Mouse (Mus musculus): ENCODE data around the gene Csnk1e.

Gene Csnk1e

GRCm38 (mm10) chr15:79400975-79401365 is 54.4 kb downstream of the Csnk1e start:
- no peak for ATAC-seq (ENCODE audit: insufficient number of reproducible peaks, low FRiP score, low TSS enrichment)

DNA sequence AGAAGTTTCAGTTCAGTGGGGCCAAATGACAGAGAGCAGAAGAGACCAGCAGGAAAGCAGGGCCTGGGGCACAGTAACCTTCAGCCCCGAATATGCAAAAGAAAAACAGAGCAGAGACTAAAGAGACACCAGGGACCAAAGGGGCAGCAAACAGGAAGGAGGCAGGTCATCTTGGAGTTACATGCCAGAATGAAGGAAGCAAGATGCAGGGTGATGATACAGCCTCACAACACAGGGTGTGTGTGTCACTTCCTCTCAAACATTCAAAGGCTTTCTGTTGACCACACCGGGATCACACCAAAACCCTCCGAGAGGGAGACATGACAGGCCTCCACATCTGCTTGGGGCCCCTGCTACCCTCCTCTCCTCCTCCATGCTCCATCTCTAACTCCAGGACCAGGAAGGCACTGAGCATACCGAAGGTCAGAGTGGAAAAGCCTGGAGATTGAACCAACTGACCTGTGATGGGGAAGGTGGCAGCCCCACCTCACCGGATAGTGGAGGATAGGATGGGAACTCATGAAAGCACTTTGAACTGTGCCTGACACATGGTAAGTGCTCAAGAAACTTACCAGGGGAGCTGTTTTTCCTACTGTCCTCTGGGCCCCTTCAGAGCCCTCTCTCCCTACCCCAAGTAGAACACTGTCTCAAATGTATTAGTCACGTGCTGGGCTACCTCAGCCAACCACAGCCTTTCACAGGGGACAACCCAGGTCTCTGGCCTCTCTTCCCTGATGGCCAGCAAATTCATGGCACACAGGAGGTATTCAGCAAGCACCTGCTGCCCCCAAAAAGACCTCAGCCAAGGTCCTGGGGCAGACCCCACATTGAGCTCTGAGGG is 55.0 kb downstream of the Csnk1e start:
- no peak for ATAC-seq (ENCODE audit: insufficient number of reproducible peaks, low FRiP score, low TSS enrichment)

- ATAC-seq (ENCODE audit: insufficient number of reproducible peaks, low FRiP score, low TSS enrichment): no peak
These were observed 55.9 kb downstream of the Csnk1e start for GRCm38 (mm10) chr15:79399231-79400052.

DNA sequence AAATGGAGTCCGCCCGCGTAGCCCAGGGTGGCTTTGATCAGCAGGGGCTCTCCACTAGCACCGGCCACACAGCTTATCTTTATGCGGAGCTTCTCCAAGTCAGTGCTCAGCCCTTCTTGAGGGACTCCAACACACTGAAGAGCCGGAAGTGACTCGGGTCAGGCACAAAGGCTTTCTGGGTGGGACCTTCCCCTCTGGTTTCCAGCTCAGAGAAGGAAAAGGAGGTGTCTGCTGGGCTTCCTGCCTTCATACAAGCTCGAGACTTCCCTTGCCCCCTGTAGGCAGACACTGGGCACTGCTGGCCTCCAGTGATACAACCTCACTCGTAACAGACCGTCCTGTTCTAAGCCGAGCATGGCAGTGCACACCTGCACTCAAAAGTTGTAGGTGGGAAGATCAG is 58.6 kb downstream of the Csnk1e start:
- ATAC-seq (ENCODE audit: insufficient number of reproducible peaks, low FRiP score, low TSS enrichment): no peak

DNA sequence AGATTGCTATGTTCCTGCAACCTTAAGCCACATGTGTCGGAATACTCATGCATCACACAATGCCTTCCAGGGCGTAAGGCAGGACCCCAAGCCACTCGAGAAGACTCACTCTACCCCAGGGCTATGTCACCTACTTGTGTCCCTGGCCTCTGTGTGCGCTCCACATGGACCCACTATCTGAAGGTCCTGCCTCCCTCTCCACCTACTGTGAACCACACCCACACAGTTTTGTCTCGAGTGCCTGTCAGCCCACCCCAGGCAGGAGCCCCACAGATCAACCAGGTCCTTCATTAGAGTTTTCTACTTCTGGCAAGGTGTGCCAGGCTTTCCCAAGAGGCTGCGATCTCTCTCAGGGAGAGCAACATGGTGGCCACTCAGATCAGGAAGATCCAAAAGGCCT is 60.1 kb downstream of the Csnk1e start:
- ATAC-seq (ENCODE audit: insufficient number of reproducible peaks, low FRiP score, low TSS enrichment): no peak

DNA sequence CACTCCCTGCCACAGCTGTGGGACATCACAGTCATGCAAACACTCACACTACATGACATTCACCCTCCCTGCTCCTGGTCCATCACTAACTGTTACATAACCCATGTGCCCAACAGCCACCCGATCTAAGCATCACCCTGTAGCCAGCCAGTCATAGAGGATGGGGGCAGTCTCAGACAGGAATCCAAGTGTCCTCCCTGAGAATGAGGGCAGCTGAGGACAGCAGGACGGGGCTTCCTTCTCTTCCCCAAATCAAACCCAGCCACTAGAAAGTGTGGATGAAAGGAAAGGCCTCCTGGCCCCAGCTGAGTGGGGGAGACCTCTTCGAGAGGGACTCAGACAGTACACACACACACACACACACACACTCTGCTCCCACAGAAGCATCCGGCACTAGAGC is 60.5 kb downstream of the Csnk1e start:
- ATAC-seq (ENCODE audit: insufficient number of reproducible peaks, low FRiP score, low TSS enrichment): no peak

DNA sequence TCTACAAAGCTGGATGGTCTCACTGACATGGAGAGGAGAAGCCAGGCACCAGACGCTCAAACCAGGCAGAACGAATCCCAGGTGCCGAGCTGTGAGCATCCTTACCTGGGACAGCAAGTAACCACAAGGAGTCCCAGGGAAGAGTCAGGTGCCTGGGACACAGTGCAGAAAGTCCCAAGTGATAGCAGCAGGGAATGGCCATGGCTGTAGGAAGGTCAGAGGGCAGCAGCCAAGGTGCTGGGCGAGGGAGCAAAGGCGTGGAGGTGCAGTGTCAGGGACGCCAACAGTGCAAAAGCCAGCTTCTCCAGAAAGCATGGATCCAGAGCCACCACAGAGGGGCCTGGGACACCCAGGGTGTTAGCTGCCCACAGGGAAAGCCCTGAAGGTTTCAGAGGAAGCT is 62.3 kb downstream of the Csnk1e start:
- no peak for ATAC-seq (ENCODE audit: insufficient number of reproducible peaks, low FRiP score, low TSS enrichment)

DNA sequence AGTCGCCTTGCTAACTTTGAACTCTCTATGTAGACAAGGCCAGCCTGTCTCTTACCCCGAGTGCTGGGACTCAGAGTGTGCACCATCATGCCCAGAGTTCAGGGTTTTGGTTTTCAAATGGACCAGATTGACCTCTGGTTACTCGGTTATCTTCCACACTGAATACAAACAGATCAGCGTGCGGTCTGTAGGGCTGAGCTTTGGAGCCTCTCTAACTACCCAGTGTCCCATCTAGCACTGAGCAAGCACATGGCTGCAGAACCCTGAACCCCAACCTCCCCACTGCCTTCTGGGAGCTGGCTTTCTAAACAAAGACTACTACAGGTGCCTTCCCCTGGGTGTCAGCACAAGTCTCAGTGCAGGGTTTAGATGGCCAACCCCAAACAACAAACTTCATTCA is 62.8 kb downstream of the Csnk1e start:
- ATAC-seq (ENCODE audit: insufficient number of reproducible peaks, low FRiP score, low TSS enrichment): no peak

GRCm38 (mm10) chr15:79391447-79392093 is 63.8 kb downstream of the Csnk1e start:
- ATAC-seq (ENCODE audit: insufficient number of reproducible peaks, low FRiP score, low TSS enrichment): no peak

DNA sequence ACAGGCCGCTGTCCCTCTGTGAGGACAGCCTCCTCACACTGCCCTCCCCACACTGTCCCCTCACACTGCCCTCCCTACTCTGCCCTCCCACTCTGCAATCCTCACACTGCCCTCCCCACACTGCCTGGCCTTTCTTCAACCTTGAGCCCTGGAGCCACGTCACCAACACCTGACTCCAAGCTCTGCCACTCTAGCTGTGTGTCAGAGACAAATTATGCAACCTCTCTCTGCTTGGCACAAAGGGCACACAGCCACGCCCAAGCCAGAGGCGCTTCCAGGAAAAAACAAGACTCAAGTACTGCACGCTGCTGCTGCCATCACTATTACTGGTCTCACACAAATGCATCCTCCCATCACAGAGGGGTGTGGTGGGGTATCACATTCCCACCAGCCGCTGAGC is 64.9 kb downstream of the Csnk1e start:
- ATAC-seq (ENCODE audit: insufficient number of reproducible peaks, low FRiP score, low TSS enrichment): no peak

GRCm38 (mm10) chr15:79388171-79388570 is 67.2 kb downstream of the Csnk1e start:
- no peak for ATAC-seq (ENCODE audit: insufficient number of reproducible peaks, low FRiP score, low TSS enrichment)

DNA sequence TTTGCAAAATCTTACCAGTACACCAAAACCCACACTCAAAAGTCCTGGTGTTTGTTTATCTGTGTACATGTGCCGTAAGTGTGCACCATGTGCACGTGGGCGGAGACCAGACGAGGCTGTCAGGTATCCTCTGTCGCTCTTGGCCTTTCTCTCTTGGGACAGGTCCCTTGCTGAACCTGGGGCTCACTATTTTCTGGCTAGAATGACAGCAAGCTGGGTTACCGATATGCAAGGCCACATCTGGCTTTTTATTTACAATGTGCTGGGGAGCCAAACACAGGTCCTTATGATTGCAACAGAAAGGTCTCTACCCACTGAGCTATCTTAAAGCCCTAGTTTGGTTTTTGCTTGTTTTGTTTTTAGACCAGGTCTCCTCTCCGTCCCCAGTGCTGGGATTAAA is 67.8 kb downstream of the Csnk1e start:
- no peak for ATAC-seq (ENCODE audit: insufficient number of reproducible peaks, low FRiP score, low TSS enrichment)

DNA sequence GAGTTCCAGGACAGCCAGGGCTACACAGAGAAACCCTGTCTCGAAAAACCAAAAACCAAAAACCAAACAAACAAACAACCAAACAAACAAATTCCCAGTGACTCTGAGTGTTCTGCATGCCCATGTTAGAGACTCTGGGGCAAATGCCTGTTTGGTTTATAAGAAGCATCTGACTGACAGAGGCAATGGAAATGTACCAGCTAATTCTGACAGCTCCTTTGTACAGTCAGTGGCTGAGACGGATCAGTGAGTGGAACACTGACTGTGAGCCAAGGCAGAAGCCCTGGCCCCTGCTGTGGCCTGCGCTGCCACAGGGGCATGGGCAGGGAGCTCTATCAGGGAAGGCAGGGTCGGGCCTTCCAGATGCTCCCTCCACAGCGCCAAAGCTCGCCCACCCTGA is 68.3 kb downstream of the Csnk1e start:
- ATAC-seq (ENCODE audit: insufficient number of reproducible peaks, low FRiP score, low TSS enrichment): no peak

- no peak for ATAC-seq (ENCODE audit: insufficient number of reproducible peaks, low FRiP score, low TSS enrichment)
These were observed 73.7 kb downstream of the Csnk1e start for GRCm38 (mm10) chr15:79381644-79382043.

DNA sequence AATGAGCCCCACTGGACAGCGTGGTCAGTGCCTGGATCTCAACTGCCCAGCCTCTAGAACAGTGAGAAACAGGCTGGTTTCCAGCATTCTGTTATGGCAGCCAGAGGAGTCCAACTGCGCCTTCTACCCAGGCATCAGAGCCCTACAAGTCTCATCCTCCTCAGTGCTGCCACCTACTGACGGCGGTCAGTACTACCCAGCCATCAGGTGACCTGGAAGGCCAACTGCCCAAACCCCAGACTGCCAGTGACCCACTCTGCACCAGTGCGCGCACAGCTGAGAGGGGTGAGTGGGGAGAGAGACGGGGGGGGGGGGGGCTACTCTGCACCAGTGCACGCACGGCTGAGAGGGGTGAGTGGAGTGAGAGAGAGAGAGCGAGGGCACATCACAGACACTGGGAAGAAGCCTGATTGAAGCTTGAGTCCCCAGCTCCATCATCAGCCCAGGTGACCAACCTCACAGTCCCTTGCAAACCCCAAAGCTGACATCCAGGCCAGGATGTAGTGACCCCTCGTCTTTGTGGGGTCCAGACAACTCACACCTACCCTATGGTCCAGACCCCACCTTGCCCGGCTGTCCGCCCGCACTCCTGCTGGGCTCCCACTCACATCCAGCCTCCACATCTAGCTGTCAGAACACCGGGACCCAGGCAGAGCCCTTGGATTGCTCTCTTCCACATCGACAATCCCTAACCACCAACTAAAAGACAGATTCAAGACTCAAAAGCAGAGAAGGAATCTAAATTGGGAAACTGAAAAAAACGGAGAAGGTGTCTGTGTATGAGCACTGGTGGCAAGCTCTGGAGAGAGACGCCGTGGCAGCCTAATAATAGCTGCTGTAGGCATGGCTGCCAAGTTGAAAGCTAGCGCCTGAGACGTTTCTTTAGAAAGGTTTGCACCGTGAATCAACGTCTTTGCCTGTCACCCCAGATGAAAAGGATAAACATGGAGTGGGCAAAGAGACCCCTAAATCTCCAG is 74.6 kb downstream of the Csnk1e start:
- ATAC-seq (ENCODE audit: insufficient number of reproducible peaks, low FRiP score, low TSS enrichment): peak; percentile 38

GRCm38 (mm10) chr15:79379658-79380057 is 75.7 kb downstream of the Csnk1e start:
- ATAC-seq (ENCODE audit: insufficient number of reproducible peaks, low FRiP score, low TSS enrichment): no peak

DNA sequence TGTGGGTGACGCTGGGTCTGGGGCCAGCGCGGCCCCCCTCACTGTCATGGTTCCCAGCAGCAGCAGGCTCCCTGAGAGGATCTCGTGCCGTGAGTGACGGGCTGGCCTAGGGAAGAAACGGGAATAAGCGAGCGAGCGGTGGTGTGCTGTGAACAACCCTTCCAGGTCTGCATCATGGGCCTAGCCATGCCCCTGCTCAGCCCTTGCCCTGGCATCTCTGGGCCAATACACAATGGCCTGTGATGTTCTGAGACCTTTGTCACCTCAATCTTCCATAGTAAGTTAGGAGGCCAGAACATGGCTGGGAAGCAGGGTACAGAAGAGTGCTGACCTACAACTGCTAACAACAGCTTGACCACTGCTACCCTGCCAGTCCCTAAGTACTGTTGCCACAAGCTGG is 76.8 kb downstream of the Csnk1e start:
- ATAC-seq (ENCODE audit: insufficient number of reproducible peaks, low FRiP score, low TSS enrichment): no peak

GRCm38 (mm10) chr15:79377681-79378080 is 77.7 kb downstream of the Csnk1e start:
- ATAC-seq (ENCODE audit: insufficient number of reproducible peaks, low FRiP score, low TSS enrichment): no peak

DNA sequence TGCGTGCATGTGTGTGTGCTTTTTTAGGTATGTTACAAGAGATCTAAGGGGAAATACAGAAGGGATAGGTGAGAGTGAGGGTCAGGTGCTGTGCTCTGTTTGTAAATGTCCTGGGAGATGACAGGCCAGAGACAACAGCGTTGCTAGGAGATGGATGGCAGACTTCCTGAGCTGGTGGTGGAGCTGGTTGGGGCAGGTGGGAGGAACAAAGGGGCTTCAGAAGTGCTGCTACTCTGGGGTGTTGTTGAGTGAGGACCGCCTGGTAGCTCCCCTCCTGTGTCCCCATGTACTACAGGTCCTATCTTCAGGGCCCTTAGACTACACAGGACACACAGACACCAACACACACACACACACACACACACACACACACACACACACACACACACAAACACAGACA is 80.6 kb downstream of the Csnk1e start:
- ATAC-seq (ENCODE audit: insufficient number of reproducible peaks, low FRiP score, low TSS enrichment): no peak

GRCm38 (mm10) chr15:79370281-79370843 is 85.0 kb downstream of the Csnk1e start:
- no peak for ATAC-seq (ENCODE audit: insufficient number of reproducible peaks, low FRiP score, low TSS enrichment)
